Mouse (Mus musculus) testis, postnatal 10 days (tissue): ENCODE data around the gene Olfr1180.
"Not testable (repeated sequence)": the region's sequence is repeated elsewhere in the genome, so short reads cannot be mapped to it uniquely, and the experiment has no call there.

Source experiments
- DNase-seq: peaks from one replicate; pipeline ENCODE4 v3.0.0; 2021; ENCODE audit warnings: low spot score

Gene Olfr1180

DNA sequence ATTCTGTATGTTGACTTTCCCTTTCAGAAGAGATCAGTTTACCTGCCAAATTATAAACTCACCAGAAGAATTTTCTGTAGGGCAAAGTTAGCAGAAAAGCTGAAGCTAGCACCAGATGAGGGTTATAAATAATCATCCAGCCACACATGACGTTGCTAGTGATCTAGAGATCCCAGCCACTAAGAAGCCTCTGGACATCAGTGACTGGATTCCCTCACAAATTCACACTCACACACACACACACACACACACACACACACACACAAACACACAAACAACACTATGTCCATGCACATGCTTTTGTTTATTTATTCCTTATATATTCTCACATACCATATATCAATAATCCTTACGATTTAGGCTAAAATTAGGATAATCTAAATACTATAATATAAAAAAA lies at the start of gene Olfr1180:
Gene Olfr1180, minus strand, starts transcription at position 101 of the 400 bp plus-strand sequence.
- DNase-seq, result no peak

DNA sequence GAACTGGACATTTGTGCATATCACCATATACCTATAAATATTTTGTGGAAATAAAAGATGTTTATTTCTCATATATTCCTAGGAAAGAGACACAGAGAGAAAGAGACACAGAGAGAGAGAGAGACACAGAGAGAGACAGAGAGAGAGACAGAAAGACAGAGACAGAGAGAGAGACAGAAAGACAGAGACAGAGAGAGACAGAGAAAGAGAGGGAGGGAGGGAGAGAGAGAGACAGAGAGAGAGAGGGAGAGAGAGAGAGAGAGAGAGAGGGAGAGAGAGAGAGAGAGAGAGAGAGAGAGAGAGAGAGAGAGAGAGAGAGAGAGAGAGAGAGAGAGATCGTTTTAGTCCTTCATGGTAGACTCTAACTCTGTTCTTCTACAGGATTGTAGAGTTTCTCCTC lies 35.6 kb upstream of the Olfr1180 start, which contains the start of gene Olfr1183:
Gene Olfr1183, plus strand, starts transcription at position 301 of the 400 bp plus-strand sequence.
- not testable (repeated sequence) for DNase-seq

DNA sequence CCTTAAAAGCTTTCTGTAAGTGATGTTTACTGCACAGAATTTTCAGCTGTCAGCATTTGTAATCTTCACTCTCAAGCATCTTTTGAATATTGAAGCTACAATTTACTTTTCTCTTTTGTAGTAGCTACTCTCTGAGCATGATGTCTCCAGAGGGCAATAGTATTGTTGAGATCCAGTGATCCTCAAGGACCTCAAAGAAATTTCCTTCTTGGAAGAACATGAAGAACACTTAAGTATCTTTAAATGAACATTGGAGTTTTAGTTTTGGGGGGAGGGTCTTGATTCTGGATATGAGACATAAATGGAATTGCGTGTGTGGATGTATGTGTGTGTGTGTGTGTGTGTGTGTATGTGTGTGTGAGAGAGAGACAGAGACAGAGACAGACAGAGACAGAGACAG lies 30.1 kb upstream of the Olfr1180 start, which contains the start of gene Gm13757:
Gene Gm13757, minus strand, starts transcription at position 101 of the 400 bp plus-strand sequence.
- no peak for DNase-seq

DNA sequence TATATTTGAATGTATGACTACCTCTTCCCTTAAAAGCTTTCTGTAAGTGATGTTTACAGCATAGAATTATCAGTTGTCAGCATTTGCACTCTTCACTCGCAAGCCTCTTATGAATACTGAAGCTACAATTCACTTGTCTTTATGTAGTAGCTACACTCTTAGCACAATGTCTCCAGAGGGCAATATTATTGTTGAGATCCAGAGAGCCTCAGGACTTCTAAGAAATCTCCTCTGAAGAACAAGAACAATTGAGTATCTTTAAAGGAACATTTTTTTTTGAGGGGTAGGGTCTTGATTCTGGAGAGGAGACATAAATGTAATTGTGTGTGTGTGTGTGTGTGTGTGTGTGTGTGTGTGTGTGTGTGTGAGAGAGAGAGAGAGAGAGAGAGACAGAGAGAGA lies 7.1 kb upstream of the Olfr1180 start, which contains the start of gene Olfr1181:
Gene Olfr1181, minus strand, starts transcription at position 101 of the 400 bp plus-strand sequence.
- DNase-seq, result no peak

DNA sequence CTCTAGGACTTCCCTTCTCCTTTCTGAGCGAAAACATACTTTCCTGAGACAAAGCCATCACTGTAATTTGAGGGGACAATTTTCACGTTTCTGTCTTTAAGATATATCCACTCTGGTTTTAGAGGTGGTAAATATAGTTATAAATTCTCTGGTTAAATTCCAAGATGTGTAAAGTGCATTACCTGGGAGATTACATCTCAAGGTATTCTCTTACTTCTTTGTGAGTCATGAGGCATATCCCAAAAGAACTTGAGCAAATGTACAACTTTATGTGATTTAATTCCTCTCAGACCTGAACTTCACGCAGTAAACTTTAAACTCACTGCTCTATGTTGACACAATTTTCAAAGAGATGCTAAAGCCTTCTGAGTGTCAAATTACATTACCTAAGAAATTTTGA lies 12.6 kb downstream of the Olfr1180 start, which contains the start of gene Olfr1179:
Gene Olfr1179, minus strand, starts transcription at position 101 of the 400 bp plus-strand sequence.
- no peak for DNase-seq

DNA sequence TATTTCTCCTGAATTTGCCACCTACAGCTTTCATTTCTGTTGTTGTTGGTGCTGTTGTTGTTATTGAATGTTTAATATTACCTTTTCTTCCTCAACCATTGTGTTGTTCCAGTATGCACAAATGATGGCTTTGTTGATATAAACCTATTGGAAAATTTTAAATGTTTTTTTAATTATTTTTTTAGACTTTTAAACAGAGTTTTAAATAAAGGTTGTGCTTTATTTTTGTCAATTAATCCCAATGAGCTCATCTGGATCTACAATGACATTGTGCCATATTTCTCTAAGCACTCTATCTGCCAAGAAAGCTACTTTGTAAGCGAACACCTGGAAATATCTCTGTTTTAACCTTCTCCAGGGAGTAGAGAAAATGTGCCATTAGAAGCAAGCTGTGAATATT lies 32.2 kb downstream of the Olfr1180 start, which contains the start of gene Olfr1178:
Gene Olfr1178, plus strand, starts transcription at position 301 of the 400 bp plus-strand sequence.
- DNase-seq, result no peak
